Mouse (Mus musculus): ENCODE measurements around the gene Arl15.
A peak's percentile ranks its signal among the peaks of the same experiment; 100 is the strongest.

The Arl15 gene

GRCm38 (mm10) chr13:113844717-113845116 lies 50.4 kb downstream of the Arl15 start:
- no peak for DNase-seq (ENCODE audit: low spot score in 2 of 2)

GRCm38 (mm10) chr13:113845229-113845628 lies 50.9 kb downstream of the Arl15 start:
- no peak for DNase-seq (ENCODE audit: low spot score in 2 of 2)

DNA sequence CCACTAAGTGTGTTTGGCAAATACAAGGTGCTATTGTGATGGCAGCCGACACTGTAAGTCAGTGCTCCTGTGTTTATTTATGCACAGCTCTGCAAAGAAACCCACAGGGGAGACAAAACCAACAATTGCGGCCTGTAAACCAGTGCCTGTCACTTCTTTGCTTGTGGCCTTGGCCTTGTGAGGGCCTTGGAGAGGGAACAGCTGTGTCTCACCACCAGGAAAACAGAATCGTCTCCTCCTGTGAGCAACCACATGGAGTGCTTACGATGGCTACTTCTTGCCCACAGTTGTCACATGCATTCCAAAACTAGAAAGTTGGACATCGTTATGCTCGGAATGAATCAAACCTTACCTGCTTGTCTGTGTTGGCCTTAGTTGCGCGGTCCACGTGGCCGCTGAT lies 52.1 kb downstream of the Arl15 start:
- peak in 1 of 2 experiments; percentile 25 for DNase-seq (ENCODE audit: low spot score in 2 of 2)

- no peak for DNase-seq (ENCODE audit: low spot score in 2 of 2)
These were observed 56.2 kb downstream of the Arl15 start for GRCm38 (mm10) chr13:113850431-113851034.

DNA sequence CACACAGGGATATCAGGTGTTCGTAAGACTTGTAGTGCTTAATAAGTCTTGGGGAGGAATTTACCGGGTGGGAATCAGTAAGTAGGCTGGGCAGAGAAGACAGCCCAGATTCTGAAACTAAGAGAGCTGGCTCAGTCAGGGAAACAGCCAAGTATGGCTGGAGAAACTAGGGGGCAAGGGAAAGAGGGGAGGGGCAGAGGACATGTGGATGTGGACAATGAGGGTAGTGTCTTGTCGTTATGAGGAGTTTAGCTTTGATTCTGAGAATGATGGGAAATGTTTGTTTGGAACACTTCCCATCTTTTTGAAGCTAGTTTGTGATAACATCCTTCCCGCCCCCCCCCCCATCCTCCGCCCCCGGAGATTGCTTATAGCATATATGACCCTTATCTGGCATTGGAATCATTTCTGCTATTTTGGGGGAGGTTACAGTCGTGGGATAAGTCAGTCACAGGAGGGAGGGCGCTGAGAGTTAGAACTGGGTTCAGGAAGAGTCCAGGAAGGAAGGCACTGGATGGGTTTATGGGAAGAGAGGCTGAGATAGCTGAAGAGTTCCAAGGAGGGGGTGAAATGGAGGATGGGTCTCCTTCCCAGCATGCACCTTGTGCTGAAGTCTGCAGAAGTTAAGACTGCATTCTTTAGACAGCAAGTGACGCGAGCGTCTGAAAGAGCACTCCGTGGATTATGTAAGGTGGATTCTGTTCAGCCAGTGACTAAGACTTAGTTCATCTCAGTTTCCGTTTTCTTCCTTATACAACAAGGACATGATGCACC lies 57.5 kb downstream of the Arl15 start:
- DNase-seq (ENCODE audit: low spot score in 2 of 2), result no peak

- no peak for DNase-seq (ENCODE audit: low spot score in 2 of 2)
These were observed 58.0 kb downstream of the Arl15 start for GRCm38 (mm10) chr13:113852376-113852666.

GRCm38 (mm10) chr13:113854146-113854545 lies 59.8 kb downstream of the Arl15 start:
- DNase-seq (ENCODE audit: low spot score in 2 of 2), result no peak

GRCm38 (mm10) chr13:113854551-113855312 lies 60.4 kb downstream of the Arl15 start:
- DNase-seq (ENCODE audit: low spot score in 2 of 2), result no peak

- DNase-seq (ENCODE audit: low spot score in 2 of 2), result no peak
These were observed 62.6 kb downstream of the Arl15 start for GRCm38 (mm10) chr13:113856946-113857345.

GRCm38 (mm10) chr13:113858667-113859391 lies 64.5 kb downstream of the Arl15 start:
- DNase-seq (ENCODE audit: low spot score in 2 of 2), result no peak

DNA sequence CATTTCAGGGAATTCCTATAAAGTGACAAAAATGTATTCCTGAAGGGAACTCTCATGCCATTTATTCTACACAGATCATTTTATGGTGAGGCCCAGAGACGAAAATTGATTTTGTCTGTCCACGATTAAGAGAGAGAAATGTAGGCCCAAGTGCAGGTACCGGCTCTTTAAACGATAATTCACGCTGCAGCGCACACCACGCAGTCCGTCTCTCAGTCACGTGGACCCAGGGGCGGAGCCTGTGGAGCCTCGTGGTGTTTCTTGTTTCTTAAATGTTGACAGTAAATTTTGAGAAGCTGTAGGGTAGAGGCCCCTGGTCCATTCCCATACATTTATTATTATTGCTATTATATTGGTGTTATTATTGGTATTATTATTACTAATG lies 65.1 kb downstream of the Arl15 start:
- no peak for DNase-seq (ENCODE audit: low spot score in 2 of 2)

DNA sequence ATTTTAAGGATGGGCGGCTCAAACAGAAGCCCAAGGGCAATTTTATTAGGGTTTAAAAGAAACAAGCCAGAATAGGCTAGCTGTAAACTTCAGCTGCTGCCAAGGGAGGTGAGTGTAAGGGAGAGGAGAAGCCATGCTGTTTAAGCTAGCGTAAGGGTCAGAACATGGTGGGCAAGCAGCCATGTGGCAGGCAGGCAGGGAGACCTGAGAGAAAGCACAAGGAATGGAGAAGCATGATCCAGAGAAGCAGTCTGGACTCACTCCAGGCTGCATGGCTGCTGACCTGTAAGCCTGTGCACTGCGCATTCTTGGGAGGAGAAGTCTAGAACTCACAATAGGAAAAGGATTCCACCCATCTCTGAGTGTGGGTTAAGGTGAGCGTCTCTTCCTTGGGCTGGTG lies 66.5 kb downstream of the Arl15 start:
- DNase-seq (ENCODE audit: low spot score in 2 of 2), result no peak

GRCm38 (mm10) chr13:113861231-113861630 lies 66.9 kb downstream of the Arl15 start:
- DNase-seq (ENCODE audit: low spot score in 2 of 2), result no peak

DNA sequence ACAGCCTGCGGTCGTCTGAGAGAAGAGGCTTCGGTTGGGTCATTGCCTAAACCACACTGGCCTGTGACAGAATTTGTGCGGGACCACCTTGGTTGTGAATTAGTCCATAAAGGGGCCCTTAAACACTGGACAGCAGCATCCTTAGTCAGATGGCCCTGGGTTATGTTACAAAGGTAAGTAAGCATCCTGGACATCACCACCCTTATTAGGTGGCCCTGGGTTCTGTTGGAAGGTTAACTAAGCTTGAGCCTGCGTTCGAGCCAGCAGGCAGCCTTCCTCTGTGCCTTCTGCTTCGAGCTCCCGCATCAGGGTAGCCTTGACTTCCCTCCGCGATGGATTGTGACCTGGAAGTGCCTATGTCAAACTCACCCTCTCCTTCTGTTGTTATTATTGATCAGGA lies 68.6 kb downstream of the Arl15 start:
- no peak for DNase-seq (ENCODE audit: low spot score in 2 of 2)

- no peak for DNase-seq (ENCODE audit: low spot score in 2 of 2)
These were observed 69.4 kb downstream of the Arl15 start for GRCm38 (mm10) chr13:113863688-113864087.

GRCm38 (mm10) chr13:113864278-113864677 lies 70.0 kb downstream of the Arl15 start:
- no peak for DNase-seq (ENCODE audit: low spot score in 2 of 2)

DNA sequence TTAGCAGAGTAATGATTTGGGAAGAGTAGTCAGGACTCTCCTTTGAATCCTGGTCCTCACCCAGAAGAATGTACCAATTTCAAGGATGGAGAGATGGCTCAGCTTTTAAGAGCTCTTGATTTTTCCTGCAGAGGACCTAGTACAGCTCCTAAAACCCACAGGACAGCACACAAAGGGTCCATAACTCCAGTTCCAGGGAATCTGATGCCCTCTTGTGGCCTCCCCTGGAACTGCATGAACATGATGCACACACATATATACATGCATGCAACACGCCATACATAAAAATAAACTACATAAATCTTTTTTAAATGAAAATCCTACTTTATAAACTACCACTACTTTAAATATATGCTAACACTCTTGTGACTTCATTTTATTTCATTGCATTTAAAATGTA lies 70.6 kb downstream of the Arl15 start:
- DNase-seq (ENCODE audit: low spot score in 2 of 2), result no peak

DNA sequence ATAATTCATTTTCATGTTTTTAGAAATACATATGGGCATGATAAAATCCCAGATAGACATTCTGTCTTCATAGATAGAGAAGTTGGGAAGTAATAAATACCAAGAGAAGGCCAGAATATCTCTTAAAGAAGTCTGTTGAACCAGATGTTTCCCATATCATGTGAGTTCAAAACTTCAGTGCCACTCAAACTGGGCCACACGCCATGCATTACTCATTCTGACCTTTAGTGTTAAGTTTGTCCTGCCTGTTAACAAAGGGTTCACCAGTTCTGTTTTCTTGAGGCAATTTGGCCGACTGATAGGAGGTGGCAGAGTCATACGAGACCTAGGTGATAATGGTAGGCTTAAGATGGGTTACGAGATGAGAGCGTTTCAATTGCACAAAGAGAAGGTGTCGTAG lies 71.1 kb downstream of the Arl15 start:
- DNase-seq (ENCODE audit: low spot score in 2 of 2), result no peak

DNA sequence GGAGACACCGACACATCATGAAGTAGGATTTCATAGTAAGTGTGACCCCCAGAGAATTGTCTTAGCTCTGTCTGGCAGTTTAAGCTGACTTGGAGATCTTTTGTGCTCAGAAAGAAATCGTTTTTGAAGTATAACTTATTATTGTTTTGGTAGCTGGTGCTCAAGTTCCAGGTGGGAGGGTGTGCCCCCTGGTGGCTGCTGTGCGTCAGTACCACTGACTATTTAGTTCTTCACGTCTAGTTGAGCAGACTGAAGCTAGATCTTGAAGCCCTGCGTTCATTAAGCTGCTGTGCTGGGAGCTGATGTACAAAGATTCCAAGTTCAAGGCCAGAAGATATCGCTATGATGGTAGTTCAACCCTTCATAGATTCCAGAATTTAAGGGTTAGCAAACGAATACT lies 71.5 kb downstream of the Arl15 start:
- DNase-seq (ENCODE audit: low spot score in 2 of 2), result peak; percentile 32 to 74

- no peak for DNase-seq (ENCODE audit: low spot score in 2 of 2)
These were observed 73.4 kb downstream of the Arl15 start for GRCm38 (mm10) chr13:113867736-113868135.

DNA sequence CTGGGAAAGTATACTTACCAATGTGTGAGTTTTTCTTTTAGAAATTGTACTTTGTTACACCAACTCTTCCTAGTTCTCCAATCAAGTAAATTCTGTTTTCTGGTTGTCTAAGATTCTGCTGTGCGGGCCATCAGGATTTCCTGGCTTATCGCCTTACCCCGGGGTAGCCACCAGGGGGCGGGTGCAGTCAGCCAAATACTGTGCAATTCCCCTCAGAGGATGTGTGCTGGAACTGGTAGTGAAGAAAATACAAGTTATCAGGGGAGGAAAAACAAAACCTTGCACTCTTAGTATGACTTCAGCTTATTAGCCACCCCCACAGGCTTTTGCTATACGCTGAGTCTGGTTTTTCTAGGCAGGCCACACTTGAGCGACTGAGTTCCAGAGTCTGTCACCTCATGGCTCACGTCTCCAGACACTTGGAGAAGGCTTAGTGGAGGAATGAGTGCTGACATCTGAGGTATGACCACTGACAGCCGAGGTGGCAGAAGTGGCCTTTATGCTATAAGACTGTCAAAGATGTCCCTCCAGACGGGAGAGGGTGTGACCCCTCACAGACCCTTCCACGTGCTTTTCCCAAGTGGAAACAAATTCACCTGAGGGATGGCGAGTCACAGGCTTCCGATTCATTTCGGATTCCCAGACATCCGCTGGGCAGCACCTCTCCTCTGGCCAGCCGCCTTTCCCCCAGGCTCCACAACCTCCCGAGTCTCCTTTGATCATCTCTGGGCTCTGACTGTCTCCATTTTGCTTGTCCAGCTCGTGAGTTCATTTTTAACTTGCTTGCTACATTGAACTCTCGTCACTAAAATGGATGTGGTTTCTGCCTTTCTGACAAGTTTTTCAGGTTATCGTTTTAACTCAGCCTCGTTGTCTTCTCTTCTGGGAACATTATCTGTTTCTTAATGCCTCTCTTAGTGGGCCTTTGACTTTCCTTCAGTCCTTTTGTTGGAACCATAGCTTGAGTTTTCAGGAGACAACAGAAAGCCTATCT lies 75.2 kb downstream of the Arl15 start:
- DNase-seq (ENCODE audit: low spot score in 2 of 2), result peak in 1 of 2 experiments; percentile 38

Data from urinary bladder, postnatal 4 days (tissue).